Mouse (Mus musculus) liver, postnatal 0 days (tissue): ENCODE measurements around the gene Traf5.

Experiments
- CTCF ChIP-seq: sonication (generic); IDR thresholded peaks from 2 replicates; pipeline ENCODE4 v1.5.1; 2016; ENCODE audit warnings: antibody characterized with exemption, low read depth
- EP300 ChIP-seq: IDR thresholded peaks from 2 replicates; pipeline ENCODE4 v1.6.1; 2016; ENCODE audit warnings: antibody characterized with exemption, low read depth, mild to moderate bottlenecking

- TF ChIP-seq EP300 (no peak), CTCF (peak; percentile 79)
Measured at GRCm38 (mm10) chr1:192107352-192107751, 15.0 kb upstream of the Traf5 start.
